Mouse (Mus musculus): ENCODE measurements at regions not wholly inside any gene's neighbourhood (a gene's known extent, or its start where the extent isn't known, plus 50 kb on each side); places are given as distances from the start of the nearest gene placed in this dataset.

DNA sequence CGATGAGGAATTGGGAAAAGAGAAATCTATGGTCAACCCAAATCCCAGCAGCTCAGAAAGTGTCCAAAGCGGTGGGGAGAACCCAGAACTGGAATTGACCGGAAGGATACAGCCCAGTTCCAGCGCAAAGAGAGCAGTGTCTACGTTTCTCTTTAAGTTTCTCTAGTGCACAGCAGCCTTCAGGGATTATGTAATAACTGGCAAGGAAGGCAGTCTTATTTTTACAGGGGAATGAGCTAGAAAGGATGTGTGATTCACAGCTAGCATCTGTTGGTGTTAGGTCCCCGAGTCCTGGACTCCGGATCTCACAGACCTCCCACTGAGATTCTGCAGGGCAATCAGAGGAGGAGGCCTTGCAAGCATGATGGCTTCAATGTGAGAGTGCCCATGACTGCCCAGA lies 121.8 kb downstream of the Sec31a start:
- no peak for TF ChIP-seq CTCF (IDR thresholded peaks at IDR 0.05; ENCODE audit: borderline replicate concordance, insufficient read depth, low read depth, low read length)
- TF ChIP-seq POLR2A (IDR thresholded peaks at IDR 0.05; ENCODE audit: borderline replicate concordance, insufficient read depth, low read length): no peak

Measured in cerebellum, adult 2 months (tissue).